Mouse (Mus musculus) fibroblast of lung, adult 2 months (primary cell): ENCODE data around the gene Rbpjl.

Source experiments
- DNase-seq: peaks from one replicate; pipeline ENCODE4 v3.0.0-alpha.2; 2011; ENCODE audit warnings: low read depth

Gene Rbpjl

DNA sequence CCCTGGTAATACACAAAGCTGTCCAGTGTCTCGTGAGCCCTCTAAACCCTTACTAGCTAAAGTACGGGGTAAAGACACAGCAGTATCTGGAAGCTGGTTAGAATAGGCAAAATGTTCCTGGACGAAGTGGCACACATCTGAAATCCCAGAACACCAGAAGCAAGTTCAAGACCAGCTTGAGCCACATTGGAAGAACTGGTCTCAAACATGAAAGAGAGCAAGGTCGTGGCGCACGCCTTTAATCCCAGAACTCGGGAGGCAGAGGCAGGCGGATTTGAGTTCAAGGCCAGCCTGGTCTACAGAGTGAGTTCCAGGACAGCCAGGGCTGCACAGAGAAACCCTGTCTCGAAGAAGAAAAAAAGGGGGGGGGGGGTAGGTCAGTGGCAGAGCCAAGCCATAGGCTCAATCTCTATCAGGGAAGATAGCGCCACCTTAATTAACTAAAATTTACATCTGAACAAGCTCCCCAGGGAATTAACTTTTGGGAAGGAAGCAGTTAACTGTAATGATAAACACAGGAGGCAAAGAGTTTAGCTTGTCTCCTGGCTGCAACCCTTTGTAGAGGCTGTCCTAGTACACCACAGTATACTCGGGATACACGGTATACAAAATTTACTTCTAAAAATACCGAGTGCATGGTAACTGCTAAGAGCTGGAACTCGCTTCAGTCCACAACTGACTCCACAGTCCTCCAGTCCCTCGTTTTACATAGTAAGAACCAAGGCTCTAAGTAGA, 27.1 kb downstream of the Rbpjl start:
- DNase-seq, result no peak

DNA sequence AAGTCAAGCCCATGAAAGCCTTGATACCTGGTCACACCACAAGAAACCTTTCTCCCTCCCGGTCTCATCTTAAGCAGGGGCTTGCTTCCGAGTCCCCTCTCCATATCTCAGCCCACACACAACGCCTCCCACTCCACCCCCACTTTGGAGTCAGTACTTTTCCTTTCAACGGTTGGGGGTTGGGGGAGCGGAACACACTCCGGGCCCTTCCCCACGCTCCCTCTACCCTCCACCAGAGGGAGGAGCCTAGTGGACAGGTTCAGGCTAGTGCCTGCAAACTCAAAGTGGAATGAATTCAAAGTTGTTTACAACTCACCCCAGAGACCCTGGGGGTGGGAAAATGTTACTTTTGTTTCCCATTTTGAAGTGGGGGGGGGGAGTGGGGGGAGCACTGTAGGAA, 27.8 kb downstream of the Rbpjl start:
- no peak for DNase-seq

DNA sequence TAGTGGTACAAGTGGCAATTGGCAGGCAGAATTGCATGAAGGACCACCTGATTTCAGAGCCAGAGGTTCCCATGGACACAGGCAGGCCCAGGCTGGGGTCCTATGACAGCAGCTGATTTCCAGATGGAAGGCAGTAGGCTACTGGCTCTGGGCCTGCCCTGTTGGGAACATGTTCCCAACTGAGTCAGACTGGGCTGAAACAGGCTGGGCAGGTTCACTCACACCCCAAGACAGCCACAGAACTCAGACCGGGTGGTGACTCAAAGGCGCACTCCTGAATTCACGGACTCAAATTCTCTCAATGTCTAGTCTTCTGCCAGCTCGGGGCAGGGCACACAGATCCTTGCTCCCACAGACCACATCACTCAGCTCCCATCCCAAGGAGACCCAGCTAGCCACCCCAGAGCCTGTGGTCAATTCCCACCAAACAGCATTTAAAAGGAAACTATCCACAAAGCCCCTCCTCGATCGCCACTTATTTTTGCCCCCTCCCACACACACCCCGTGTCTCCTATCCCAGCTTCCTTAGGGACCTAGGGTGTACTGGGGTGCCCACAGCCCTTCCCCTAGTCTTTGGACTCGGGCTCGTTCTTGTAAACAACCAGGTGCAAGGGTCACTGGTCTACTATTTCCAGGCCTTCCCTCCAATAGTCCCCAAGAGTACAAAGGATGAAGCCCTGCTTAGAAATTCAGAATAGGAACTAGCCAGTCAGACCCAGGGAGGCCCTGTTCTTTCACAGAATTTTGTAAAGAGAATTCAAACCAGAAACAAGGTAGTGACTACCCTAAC, 28.9 kb downstream of the Rbpjl start:
- DNase-seq, result peak; percentile 96

GRCm38 (mm10) chr2:164432541-164433191, 29.7 kb downstream of the Rbpjl start:
- DNase-seq, result peak; percentile 99

DNA sequence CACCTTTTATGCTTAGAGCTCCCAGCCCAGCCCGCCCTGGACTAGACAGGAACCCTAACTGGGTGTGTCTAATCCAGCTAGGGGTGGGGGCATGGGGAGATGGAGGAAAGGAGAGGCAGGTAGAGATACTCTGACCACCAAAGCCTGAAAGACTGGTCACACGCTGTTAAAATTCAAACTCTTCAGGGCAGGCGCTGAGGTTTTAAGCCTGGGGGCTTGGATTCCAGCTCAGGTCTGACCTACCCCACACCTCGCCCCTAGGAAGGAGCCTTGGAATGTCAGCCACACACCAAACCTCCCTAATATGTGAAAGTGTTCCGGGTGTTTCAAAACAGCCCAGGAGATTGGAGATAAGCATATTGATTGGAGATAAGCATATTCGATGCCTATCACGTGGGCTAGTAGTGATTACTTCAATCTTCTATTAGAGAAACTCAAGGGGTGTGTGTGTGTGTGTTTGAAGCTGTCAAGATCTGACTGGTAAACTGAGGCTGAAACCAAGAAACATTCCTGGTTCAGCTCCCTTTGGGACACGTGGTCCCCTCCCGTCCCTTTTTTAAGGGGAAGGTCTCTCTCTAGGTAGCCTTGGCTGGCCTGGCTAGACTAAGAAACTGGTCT, 30.4 kb downstream of the Rbpjl start:
- DNase-seq, result no peak

DNA sequence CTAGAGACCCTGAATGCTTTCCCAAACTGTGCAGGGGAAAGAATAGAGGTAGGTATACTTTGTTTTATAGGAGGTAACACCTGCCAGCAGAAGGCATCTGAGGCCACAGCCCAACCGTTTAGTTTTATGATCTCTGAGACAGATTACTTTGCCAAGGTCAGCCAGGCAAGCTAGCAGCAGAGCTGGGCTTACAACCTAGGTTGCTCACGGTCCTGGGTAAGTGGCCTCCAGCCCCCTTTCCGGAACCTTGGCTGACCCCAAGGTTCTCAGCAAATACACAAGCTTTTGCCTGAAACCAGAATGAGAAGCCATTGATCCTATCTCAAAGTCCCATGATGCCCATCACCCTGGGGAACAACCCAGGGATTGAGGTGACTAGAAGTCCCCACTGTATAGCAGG, 31.7 kb downstream of the Rbpjl start:
- no peak for DNase-seq

GRCm38 (mm10) chr2:164435216-164436090, 32.5 kb downstream of the Rbpjl start:
- DNase-seq, result no peak

GRCm38 (mm10) chr2:164436215-164436913, 33.4 kb downstream of the Rbpjl start:
- DNase-seq, result no peak

- DNase-seq, result no peak
These were observed 34.0 kb downstream of the Rbpjl start for GRCm38 (mm10) chr2:164436961-164437360.

GRCm38 (mm10) chr2:164437710-164438109, 34.8 kb downstream of the Rbpjl start:
- DNase-seq, result no peak

GRCm38 (mm10) chr2:164438257-164438656, 35.3 kb downstream of the Rbpjl start:
- no peak for DNase-seq

- DNase-seq, result peak; percentile 78
These were observed 36.1 kb downstream of the Rbpjl start for GRCm38 (mm10) chr2:164439001-164439421.

DNA sequence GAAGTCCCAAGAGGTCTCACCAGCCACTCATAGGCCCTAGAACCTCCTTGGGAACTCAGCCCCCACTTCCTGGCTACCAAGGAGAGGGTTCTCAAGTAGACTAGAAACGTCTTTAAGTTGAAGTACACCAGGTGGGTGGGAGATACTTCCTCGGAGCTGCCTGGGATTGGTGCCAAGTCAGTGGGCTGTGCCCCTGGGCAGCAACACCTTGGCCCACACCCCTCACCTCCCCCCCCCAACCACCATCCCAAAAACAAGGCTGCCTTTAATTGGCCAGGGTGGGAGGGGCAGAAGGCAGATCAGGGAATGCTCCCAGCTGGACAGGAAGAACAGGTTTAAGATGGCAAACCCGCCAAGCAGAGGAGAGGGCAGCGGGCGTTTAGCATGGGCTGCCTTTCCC, 37.4 kb downstream of the Rbpjl start:
- DNase-seq, result no peak

DNA sequence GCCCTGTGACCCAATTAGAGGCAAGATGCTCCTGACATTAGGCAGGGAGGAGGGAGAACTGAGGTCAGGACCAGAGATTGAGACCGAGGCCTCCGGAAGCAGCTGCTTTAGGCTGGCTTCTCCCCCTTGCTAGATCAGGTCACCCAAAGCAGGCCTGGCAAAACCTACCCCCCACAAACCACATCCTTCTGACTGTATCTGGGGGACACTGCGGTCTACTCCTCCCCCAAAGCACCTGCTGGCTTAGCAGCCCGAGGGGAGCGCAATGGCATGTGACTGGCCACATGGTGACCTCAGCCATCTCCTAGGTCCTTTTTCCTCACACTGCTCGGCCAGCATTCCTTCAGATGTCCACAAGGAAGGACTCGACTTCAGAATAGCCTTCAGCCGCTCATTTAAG, 38.2 kb downstream of the Rbpjl start:
- no peak for DNase-seq

GRCm38 (mm10) chr2:164441731-164442130, 38.8 kb downstream of the Rbpjl start:
- DNase-seq, result no peak

DNA sequence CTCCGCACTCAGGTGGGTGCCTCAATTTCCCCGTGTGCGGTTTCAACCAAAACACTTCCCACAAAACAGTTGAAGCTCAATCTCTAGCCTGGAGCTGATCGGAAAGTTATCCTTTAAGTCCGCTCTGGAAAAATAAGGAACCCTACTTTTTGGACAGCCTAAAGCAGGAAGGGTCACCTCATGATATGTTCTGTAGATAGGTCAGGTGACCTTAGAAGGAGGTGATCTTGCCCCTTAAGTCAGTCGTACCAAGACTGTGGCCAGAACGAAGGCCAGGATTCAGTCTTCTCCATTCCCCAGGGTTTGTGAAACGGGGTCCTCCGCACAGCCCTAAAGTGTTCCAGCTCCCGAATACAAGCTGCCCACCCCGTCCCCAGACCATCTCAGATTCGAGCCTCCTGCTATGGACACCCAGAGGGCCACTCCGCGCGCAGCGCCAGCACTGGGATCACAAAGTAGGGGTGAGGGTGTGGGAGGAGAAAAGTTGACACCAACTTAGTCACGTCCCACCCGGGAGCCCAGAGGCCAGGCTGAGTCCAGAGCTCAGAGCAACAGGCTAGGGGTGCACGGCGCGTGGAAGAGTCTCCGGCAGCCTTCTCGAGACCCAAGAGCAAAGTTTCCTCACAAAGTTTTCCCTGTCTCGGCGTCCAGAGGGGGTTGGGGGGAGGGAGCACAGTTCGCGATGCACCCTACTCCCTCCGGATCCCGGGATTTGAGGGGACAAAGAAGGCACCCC, 39.5 kb downstream of the Rbpjl start:
- no peak for DNase-seq

DNA sequence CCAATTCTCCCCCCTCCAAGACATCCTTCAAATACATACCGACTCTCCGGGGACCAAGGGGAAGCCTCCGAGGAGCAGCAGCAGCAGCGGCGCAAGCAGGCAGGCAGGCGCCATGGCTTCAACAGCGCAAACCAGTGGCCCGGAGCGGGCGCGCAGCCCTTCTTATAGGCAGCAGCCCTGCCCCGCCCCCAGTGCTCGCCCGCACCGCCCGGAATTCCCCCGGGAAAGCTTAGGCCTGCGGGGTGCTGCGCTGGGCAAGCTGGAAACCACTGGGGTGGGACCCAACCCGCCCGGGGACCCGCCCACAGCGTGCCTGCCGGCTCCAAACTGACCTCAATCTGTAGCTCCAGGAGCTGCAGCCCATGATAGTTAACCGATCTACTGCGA, 40.1 kb downstream of the Rbpjl start:
- no peak for DNase-seq

DNA sequence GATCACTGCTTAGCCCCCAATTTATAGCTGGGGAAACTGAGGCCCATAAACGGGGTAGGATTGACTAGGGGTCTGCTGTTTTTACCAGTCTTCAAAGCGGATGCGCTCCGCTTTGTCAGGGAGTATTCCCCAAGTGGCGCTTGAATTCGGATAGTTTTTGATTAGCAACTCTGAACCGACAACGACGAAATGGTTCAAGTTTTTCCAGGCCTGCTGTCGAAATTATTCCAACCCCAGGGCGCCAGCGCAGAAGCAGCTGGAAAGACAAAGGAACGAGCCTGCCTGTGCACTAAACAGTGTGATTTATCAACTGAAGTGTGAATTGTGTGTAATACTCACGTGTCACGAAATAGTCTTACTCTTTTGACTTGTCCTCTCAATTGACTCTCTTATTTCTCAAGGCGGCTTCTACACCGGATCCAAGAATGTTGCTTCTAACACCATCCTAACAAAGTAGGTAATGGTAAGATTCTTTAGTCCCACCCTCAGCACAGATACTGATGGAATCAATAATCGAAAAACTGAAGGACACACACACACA, 40.6 kb downstream of the Rbpjl start, which contains the start of gene Sdc4:
Sdc4 (minus strand) TSS at position 428 of the 541 bp plus-strand sequence.
- DNase-seq, result no peak

DNA sequence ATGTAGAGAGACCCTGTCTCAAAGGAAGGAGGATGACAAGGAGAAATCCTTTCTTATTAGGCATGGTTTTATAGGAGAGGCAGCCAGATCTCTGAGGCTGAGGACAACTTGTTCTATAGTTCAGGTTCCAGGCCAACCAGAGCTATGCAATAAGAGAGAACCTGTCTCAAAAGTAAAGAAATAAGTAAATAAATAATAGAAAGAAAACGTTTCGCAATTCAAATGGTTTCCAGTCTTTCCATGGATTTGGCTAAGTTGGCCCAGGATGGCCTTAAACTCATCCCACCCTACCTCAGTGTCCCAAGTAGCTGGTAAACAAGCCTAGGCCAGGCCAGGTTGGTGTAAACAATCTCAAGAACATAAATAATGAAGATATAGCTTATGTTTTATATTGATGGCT, 41.8 kb downstream of the Rbpjl start:
- no peak for DNase-seq
